Mouse (Mus musculus): ENCODE measurements around the gene Iqschfp. TPM values are rescaled to one million over a fixed set of nuclear protein-coding genes. Genes with fewer than 3 reads are reported as not detected.

Iqschfp gene
- polyA plus RNA-seq, 1 experiment: not detected

DNA sequence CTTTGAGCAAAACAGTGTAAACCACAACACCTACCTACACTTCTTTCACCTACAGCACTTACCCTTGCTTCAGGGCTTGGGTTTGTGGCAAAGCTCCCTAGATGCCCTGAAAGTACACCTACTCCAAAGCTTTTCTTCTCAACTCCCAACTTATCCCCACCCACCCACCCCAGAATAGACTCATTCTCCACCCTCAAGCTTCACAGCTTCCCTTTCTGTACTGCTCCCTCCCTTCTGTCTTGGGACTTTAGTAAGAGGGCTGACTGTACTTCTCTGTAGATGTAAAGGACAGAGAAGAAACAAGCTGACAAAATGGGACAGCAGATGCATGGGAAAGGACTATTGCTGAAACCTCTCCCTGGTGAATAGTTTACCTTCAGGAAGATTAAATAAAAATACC, 476.0 kb downstream of the Iqschfp start:
- Histone ChIP-seq H3K27me3 (ENCODE audit: control insufficient read depth, insufficient read depth, low read length) (no peaks in the 10 kb centered on the region), H3K4me1 (replicated peaks; ENCODE audit: control insufficient read depth, insufficient read depth, low read length) (no peaks in the 10 kb centered on the region), H3K4me3 (ENCODE audit: control insufficient read depth, insufficient read depth, low read length) (no peak overlapping the region), H3K27ac (ENCODE audit: control insufficient read depth, insufficient read depth, low read length) (no peak overlapping the region), H3K36me3 (ENCODE audit: control insufficient read depth, insufficient read depth, low read length) (no peaks in the 10 kb centered on the region)
- TF ChIP-seq POLR2A (IDR thresholded peaks at IDR 0.05; ENCODE audit: control insufficient read depth, extremely low read depth, insufficient read depth, low read length, poor library complexity): no peak
- TF ChIP-seq CTCF (IDR thresholded peaks at IDR 0.05; ENCODE audit: borderline replicate concordance, control insufficient read depth, extremely low read depth, insufficient read depth, low read length, poor library complexity): no peak
- no peak for DNase-seq

DNA sequence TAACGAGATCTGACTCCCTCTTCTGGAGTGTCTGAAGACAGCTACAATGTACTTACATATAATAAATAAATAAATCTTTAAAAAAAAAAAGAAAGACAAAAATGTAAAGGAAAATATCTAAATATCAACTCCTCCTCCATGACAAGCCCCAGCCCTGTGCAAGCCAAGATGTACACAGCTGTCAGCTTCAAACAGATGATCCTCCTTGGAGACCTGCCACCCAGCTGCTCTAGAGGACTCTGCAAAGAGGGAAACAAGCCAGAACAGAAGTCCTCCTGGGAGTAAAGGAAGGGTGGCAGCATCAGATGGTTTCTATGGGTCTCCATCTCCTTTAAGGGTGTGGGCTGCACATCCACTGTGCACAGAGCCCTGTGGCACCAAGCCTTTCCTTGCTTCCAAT, 480.9 kb downstream of the Iqschfp start:
- no peaks in the 10 kb centered on the region for H3K4me1 ChIP-seq (replicated peaks; ENCODE audit: control insufficient read depth, insufficient read depth, low read length)
- no peak for DNase-seq
- no peaks in the 10 kb centered on the region for H3K27me3 ChIP-seq (ENCODE audit: control insufficient read depth, insufficient read depth, low read length)
- H3K27ac ChIP-seq (ENCODE audit: control insufficient read depth, insufficient read depth, low read length): no peak overlapping the region
- WGBS: 38% methylated on average over 1 of the region's 1 CpGs
- H3K36me3 ChIP-seq (ENCODE audit: control insufficient read depth, insufficient read depth, low read length): no peaks in the 10 kb centered on the region
- TF ChIP-seq POLR2A (IDR thresholded peaks at IDR 0.05; ENCODE audit: control insufficient read depth, extremely low read depth, insufficient read depth, low read length, poor library complexity): no peak
- no peak for TF ChIP-seq CTCF (IDR thresholded peaks at IDR 0.05; ENCODE audit: borderline replicate concordance, control insufficient read depth, extremely low read depth, insufficient read depth, low read length, poor library complexity)
- no peak overlapping the region for H3K4me3 ChIP-seq (ENCODE audit: control insufficient read depth, insufficient read depth, low read length)

DNA sequence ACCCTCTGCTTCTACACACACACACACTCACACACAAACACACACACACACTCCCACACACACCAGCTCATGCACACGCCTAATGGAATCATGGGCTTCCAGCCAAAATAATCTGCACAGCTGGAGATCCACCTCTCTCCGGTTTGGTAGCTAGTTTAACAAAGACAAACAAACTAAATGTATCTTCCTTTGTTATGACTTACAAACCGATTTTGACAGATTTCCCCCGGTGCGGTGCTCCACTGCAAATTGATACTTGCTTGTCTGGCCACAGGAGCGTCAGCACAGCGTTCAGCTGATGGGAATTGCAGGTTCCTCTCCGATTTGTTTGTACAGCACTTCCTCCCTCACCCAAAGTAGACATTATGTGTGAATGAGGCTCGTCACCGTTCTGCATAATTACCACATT, 483.1 kb downstream of the Iqschfp start:
- no peaks in the 10 kb centered on the region for H3K36me3 ChIP-seq (ENCODE audit: control insufficient read depth, insufficient read depth, low read length)
- H3K4me1 ChIP-seq (replicated peaks; ENCODE audit: control insufficient read depth, insufficient read depth, low read length): no peaks in the 10 kb centered on the region
- H3K27me3 ChIP-seq (ENCODE audit: control insufficient read depth, insufficient read depth, low read length): no peaks in the 10 kb centered on the region
- 32% methylated on average over 10 of the region's 10 CpGs for WGBS
- TF ChIP-seq CTCF (IDR thresholded peaks at IDR 0.05; ENCODE audit: borderline replicate concordance, control insufficient read depth, extremely low read depth, insufficient read depth, low read length, poor library complexity) (no peak), POLR2A (IDR thresholded peaks at IDR 0.05; ENCODE audit: control insufficient read depth, extremely low read depth, insufficient read depth, low read length, poor library complexity) (no peak)
- H3K4me3 ChIP-seq (ENCODE audit: control insufficient read depth, insufficient read depth, low read length): no peak overlapping the region
- H3K27ac ChIP-seq (ENCODE audit: control insufficient read depth, insufficient read depth, low read length): no peak overlapping the region
- no peak for DNase-seq

DNA sequence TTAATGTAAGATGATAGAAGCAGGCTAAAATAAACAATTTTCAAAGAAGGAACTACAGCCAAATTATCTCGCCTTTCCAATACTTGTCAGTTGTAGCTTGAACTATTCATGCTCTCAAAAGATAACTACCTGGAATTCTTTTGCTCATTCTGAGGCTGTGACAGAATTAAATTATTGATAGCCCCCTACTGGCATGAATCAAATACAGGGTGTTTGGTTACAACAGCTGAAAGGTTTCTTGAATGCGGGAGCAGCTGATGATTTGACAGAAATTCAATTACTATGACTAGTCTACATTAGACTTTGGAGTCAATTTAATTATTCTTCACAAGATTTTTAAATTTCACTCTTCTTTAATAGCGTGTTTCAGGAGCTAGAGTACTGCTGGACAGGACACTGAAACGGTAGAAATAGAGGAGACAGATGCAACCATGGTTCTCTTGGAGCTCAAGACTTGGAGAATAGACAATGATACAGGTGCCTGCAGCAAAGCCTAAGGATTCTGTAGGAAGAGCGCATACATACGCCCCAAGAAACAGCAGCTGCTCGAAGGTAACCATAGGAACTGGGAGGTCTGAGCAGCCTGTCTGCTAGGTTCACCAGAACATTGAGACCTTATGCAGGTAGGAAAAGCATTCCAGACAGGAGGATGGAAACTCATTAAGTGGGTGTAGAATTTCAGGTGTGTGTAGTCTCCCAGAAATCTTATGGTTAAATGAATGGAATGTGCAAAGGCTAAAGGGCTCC, 485.6 kb downstream of the Iqschfp start:
- no peaks in the 10 kb centered on the region for H3K36me3 ChIP-seq (ENCODE audit: control insufficient read depth, insufficient read depth, low read length)
- no peak overlapping the region for H3K4me3 ChIP-seq (ENCODE audit: control insufficient read depth, insufficient read depth, low read length)
- TF ChIP-seq CTCF (IDR thresholded peaks at IDR 0.05; ENCODE audit: borderline replicate concordance, control insufficient read depth, extremely low read depth, insufficient read depth, low read length, poor library complexity): no peak
- TF ChIP-seq POLR2A (IDR thresholded peaks at IDR 0.05; ENCODE audit: control insufficient read depth, extremely low read depth, insufficient read depth, low read length, poor library complexity): no peak
- no peak for DNase-seq
- H3K4me1 ChIP-seq (replicated peaks; ENCODE audit: control insufficient read depth, insufficient read depth, low read length): no peaks in the 10 kb centered on the region
- H3K27ac ChIP-seq (ENCODE audit: control insufficient read depth, insufficient read depth, low read length): no peak overlapping the region
- 85% methylated on average over 7 of the region's 7 CpGs for WGBS
- H3K27me3 ChIP-seq (ENCODE audit: control insufficient read depth, insufficient read depth, low read length): no peaks in the 10 kb centered on the region

GRCm38 (mm10) chr3:68378799-68379198, 486.8 kb downstream of the Iqschfp start:
- no peak for DNase-seq

GRCm38 (mm10) chr3:68379242-68379641, 487.2 kb downstream of the Iqschfp start:
- Histone ChIP-seq H3K27me3 (ENCODE audit: control insufficient read depth, insufficient read depth, low read length) (no peaks in the 10 kb centered on the region), H3K27ac (ENCODE audit: control insufficient read depth, insufficient read depth, low read length) (no peak overlapping the region), H3K4me1 (replicated peaks; ENCODE audit: control insufficient read depth, insufficient read depth, low read length) (no peaks in the 10 kb centered on the region), H3K4me3 (ENCODE audit: control insufficient read depth, insufficient read depth, low read length) (no peak overlapping the region), H3K36me3 (ENCODE audit: control insufficient read depth, insufficient read depth, low read length) (no peaks in the 10 kb centered on the region)
- WGBS: 78% methylated on average over 7 of the region's 7 CpGs
- DNase-seq: no peak
- TF ChIP-seq POLR2A (IDR thresholded peaks at IDR 0.05; ENCODE audit: control insufficient read depth, extremely low read depth, insufficient read depth, low read length, poor library complexity): no peak
- TF ChIP-seq CTCF (IDR thresholded peaks at IDR 0.05; ENCODE audit: borderline replicate concordance, control insufficient read depth, extremely low read depth, insufficient read depth, low read length, poor library complexity): no peak

More at GRCm38 (mm10) chr3:68378799-68379198, 486.8 kb downstream of the Iqschfp start:
- Histone ChIP-seq H3K4me1 (replicated peaks; ENCODE audit: control insufficient read depth, insufficient read depth, low read length) (no peaks in the 10 kb centered on the region), H3K4me3 (ENCODE audit: control insufficient read depth, insufficient read depth, low read length) (no peak overlapping the region), H3K27me3 (ENCODE audit: control insufficient read depth, insufficient read depth, low read length) (no peaks in the 10 kb centered on the region), H3K36me3 (ENCODE audit: control insufficient read depth, insufficient read depth, low read length) (no peaks in the 10 kb centered on the region), H3K27ac (ENCODE audit: control insufficient read depth, insufficient read depth, low read length) (no peak overlapping the region)
- TF ChIP-seq CTCF (IDR thresholded peaks at IDR 0.05; ENCODE audit: borderline replicate concordance, control insufficient read depth, extremely low read depth, insufficient read depth, low read length, poor library complexity) (no peak), POLR2A (IDR thresholded peaks at IDR 0.05; ENCODE audit: control insufficient read depth, extremely low read depth, insufficient read depth, low read length, poor library complexity) (no peak)
- WGBS: 78% methylated on average over 2 of the region's 2 CpGs

DNA sequence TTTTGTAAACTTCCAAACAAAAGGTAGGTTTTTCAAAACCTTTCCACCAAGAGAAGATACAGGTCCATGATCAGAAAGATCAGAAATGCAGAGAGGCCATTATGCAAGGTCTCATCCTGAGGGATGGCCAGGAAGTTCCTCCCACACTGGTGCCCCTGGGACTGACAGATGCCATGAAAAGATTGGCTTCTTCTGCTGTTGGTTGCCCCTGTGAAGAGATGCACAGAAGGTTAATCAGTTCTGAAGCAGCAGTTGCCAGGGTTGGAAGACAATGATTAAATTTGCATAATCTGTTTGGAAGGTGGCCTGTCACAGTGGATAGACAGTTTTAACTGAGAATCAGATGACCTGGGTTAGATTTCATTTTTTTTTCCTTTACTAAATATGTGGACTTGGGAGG, 491.6 kb downstream of the Iqschfp start:
- Histone ChIP-seq H3K4me3 (ENCODE audit: control insufficient read depth, insufficient read depth, low read length) (no peak overlapping the region), H3K4me1 (replicated peaks; ENCODE audit: control insufficient read depth, insufficient read depth, low read length) (no peaks in the 10 kb centered on the region), H3K27ac (ENCODE audit: control insufficient read depth, insufficient read depth, low read length) (no peak overlapping the region), H3K27me3 (ENCODE audit: control insufficient read depth, insufficient read depth, low read length) (no peaks in the 10 kb centered on the region), H3K36me3 (ENCODE audit: control insufficient read depth, insufficient read depth, low read length) (no peaks in the 10 kb centered on the region)
- no peak for DNase-seq
- TF ChIP-seq POLR2A (IDR thresholded peaks at IDR 0.05; ENCODE audit: control insufficient read depth, extremely low read depth, insufficient read depth, low read length, poor library complexity): no peak
- TF ChIP-seq CTCF (IDR thresholded peaks at IDR 0.05; ENCODE audit: borderline replicate concordance, control insufficient read depth, extremely low read depth, insufficient read depth, low read length, poor library complexity): no peak

All from thymus, adult 2 months (tissue).